Mouse (Mus musculus) myocyte (in vitro differentiated cells): ENCODE results near the gene Fosb.

Source experiments
- E2F4 ChIP-seq: IDR thresholded peaks from one replicate; pipeline ENCODE4 v1.6.1; 2011; ENCODE audit warnings: mild to moderate bottlenecking, control low read depth, moderate library complexity; ENCODE audit not compliant: insufficient read depth
- MYOG ChIP-seq, 3 experiments: IDR thresholded peaks; one replicate each; pipeline ENCODE4 v1.6.1; 2011; ENCODE audit warnings: control low read depth in 2 of 3, low read depth in 2 of 3, mild to moderate bottlenecking in 2 of 3; ENCODE audit not compliant: insufficient read length in 2 of 3, control insufficient read depth in 1 of 3, insufficient read depth in 1 of 3
- POLR2A ChIP-seq: IDR thresholded peaks from one replicate; pipeline ENCODE4 v1.6.1; 2011; ENCODE audit warnings: low read depth, mild to moderate bottlenecking, control low read depth, moderate library complexity; ENCODE audit not compliant: insufficient read length

DNA sequence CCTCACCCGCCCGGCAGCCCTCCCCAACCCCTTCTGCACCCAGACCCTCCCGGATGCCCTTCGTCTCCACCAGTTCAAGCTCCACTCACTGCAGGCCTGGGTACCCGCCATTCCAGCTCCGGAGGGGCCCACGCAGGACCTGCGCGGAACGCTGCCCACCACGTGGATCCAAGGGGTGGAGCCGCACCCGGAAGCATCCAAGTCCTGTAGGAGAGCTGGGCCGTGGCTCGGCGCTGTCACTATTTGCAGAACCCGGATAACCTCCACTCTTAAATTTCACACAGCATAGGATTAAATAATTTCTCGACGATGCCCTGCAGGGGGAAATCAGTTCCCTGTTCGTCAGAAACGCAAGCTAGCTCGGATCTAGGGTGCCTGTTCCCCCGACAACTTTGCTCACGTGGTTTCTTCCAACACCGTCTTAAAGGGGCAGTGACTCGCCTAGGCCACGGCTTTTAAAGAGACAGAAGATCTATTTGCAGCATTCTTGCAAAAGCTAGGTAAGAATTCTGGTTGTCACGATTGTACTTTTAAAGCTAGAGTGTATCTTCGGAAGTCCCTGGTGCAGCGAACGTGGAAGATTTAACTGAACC, 49.5 kb upstream of the Fosb start, which contains the start of the genes Cd3eap and Ppp1r13l:
- TF ChIP-seq MYOG (IDR thresholded peaks at IDR 0.05; ENCODE audit: control insufficient read depth in 1 of 3, insufficient read depth in 1 of 3, insufficient read length in 2 of 3, low read depth in 2 of 3), result no peak
- TF ChIP-seq POLR2A, result peak; percentile 65
- TF ChIP-seq E2F4, result no peak
